Mouse (Mus musculus) gastrocnemius, postnatal 25 days (tissue): ENCODE measurements around the gene Dvl3. TPM values are rescaled to one million over a fixed set of nuclear protein-coding genes. Genes with fewer than 3 reads are reported as not detected.

Experiments
- DNase-seq: peaks from one replicate; pipeline ENCODE4 v3.0.0; 2022
- total RNA-seq, 2 experiments: library from RNA; stranded (reverse); gene quantifications; 1 replicate in 1 of 2; 2 replicates in 1 of 2; pipeline ENCODE4 v1.2.3; 2021

Dvl3 gene
- total RNA-seq, 2 experiments from 2014 or later = 26.4 to 29.1 TPM

DNA sequence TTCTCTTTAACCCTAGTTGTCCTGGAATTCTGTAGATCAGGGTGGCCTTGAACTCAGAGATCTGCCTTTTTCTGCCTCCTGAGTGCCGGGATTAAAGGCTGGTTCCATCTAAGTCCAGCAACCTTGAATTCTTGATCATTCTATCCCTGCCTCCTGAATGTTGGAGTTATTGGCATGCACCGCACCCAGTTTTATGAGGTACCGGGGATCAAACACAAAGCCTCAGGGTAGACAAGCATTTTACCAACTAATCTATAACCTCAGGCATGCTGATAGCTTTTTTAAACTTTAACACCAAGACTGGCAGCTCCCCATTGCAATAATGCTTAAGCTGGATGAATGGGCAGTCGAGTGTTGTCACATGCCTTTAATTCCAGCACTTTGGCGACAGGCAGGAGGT, 30.6 kb downstream of the Dvl3 start:
- no peak for DNase-seq

DNA sequence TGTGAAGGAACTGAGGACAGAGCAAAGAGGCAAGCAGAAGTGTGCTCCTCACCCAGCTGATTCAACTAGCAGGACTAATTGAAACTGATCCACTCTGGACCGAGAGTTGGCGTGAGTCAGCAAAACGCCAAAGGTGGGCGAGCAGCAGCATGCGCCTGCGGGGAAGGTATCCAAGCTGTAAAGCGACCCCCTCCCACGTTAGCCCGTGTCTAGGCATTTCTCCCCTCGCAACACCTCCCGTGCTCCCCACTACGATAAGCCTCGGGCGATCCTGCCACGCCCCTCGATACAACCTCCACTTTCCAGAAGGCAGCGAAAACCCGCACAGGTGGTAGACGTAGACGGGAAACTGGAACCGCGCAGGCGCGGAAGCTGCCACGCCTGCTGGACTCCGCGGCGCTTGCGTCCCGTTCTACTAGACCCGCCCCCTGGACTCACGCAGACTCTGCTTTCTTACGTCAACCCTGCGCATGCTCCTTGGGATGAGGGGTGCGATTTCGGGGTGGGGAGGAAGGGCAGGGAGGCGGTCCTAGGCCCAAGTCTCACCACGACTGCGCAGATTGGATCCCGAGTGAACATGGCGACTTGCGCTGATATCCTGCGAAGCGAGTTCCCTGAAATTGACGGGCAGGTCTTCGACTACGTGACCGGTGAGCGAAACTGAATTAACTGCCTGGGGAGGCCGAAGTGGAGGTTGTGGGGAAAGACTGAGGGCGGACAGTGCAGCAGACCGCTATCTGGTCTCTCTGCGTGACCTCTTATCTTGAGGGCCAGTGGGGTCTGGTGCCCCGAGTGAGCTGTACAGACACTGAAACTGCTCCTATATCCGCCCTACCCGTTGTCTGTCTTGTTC, 31.5 kb downstream of the Dvl3 start, which contains the start of gene Abcf3:
Gene Abcf3, plus strand, starts transcription at position 482 of the 853 bp plus-strand sequence.
- peak; percentile 98 for DNase-seq

DNA sequence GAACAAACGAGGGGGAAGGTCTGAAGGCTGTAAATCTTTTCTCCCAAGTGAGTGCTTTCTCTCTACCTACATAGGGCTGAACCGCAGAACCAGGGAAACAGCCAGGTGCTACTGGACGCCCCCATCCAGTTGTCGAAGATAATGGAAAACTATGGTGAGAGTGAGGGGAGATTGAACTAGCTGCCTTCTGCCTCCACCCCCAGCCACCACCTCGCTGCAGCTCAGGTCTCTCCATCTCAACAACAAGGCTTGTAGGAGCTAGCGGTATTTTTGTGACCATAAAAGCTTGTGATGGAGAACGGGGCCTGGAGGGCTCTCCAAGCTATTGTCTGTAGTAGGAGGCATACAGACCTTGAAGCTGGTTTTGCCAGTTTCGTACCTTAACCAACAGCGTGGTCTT, 32.4 kb downstream of the Dvl3 start:
- no peak for DNase-seq

DNA sequence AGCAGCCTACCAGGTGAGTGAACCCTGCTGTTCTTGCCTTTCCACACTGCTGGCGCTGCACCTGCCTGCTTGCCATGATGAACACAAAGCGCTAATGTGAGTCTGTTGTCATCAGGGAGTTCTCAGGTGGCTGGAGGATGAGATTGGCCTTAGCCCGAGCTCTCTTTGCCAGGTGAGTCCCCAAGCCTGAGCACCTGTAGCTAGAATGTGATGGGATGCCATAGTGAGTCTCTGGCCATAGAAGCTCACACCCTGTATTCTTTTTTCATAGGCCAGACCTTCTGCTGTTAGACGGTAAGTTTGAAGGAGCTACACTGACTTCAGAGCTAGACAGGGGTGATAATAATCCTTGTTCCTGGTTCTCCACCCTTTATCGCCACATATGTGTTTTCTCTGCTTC, 34.9 kb downstream of the Dvl3 start:
- no peak for DNase-seq

DNA sequence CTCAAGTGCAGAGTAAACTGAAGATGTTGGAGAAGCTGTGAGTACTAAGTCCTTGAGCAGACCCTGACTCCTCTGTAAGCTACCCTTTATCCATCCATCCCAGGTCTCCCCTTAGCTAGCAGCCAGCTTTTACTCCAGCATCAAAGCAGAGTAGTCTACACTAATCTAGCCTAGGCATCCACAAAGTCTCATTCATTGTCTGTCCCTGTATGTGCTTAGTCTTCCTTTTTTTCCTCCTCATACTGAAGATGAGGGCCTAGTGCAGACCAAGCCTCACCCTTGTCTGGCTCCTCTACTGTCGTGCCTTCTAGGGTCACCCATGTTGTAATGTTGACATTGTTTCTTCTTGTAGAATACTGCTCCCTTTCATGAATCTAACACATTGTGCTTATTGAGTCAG, 35.8 kb downstream of the Dvl3 start:
- DNase-seq = no peak

DNA sequence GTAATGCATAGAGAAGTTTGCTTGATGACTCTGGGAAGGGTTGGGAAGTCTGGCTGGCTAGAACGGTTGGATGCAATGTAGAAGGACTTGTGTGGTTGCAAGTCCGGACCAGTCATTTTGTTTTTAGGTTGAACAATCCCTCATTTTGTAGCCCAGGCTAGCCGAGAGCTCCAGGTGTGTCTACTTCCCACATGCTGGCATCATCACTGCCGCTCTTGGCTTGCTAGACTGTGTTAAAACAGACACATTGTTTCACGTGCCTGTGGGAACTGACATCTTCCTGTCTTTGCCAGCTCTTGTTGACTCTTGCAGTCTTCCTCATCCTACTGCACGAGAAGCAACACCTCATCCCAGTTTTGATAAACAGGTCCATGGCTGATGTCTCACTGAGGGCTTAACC, 38.2 kb downstream of the Dvl3 start:
- no peak for DNase-seq

DNA sequence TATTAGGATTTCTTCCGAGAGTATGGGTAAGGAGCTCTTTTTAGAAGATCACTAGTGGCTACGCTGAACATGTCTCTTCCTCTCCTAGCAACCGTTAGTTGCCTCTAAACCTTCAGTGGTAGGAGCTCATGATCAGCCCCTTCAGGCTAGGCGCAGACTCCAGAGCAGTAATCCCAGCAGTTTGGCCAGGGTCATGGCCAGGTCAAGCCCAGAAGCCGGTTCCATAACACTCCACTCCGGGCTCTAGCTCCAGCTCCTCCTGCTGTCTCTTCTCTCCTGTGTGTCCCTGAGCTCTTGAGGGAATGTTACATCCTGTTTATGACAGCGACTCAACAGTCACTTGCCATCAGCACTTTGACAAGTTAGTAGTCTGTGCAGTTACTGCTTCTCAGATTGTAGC, 40.6 kb downstream of the Dvl3 start:
- DNase-seq = no peak

DNA sequence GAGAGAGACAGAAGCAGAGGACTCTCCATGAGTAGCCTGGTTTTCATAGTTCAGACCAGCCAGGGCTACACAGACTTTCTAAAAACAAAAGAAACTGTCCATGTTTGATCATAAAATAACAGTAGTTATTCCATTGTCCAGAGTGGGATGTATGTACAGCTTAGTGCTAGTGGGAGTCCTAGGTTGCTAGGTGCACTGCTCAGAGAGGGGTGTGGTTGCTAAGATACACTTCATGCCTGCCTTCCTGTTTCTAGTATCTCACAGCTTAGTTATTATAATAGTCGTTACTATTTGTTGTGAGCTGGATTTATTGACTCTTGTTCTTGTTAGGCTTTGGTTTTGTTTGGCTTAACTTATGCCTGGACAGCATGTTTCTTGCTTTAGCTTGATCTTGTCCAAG, 48.3 kb downstream of the Dvl3 start:
- DNase-seq = no peak

Other genes starting within 250 kb of the Dvl3 start
- gene Parl, start 214.6 kb upstream of the Dvl3 start, total RNA-seq = 10 to 100 TPM; 59.8 to 61.3 TPM
- under 1 TPM in 1 of 2 experiments, not detected in 1; 0.64 TPM for gene Cyp2ab1, start 191.6 kb upstream of the Dvl3 start, total RNA-seq
- gene Abcc5, start 90.6 kb upstream of the Dvl3 start, total RNA-seq = 10 to 100 TPM; 51.1 to 53.5 TPM
- gene Eif2b5, start 18.2 kb upstream of the Dvl3 start, total RNA-seq = 10 to 100 TPM; 50.0 to 50.1 TPM
- 100 to 1,000 TPM; 137 to 146 TPM for gene Ap2m1, start 18.5 kb downstream of the Dvl3 start, total RNA-seq
- 10 to 100 TPM; 58.0 to 61.4 TPM for gene Abcf3, start 31.6 kb downstream of the Dvl3 start, total RNA-seq
- not detected for gene Vwa5b2, start 72.5 kb downstream of the Dvl3 start, total RNA-seq
- 1 to 10 TPM; 5.1 to 5.7 TPM for gene Eef1akmt4, start 94.6 kb downstream of the Dvl3 start, total RNA-seq
- gene Gm49333, start 94.6 kb downstream of the Dvl3 start, total RNA-seq = not detected
- gene Alg3, start 94.8 kb downstream of the Dvl3 start, total RNA-seq = 10 to 100 TPM; 10.9 to 16.8 TPM
- 1 to 10 TPM; 1.2 to 1.6 TPM for gene Camk2n2, start 104.3 kb downstream of the Dvl3 start, total RNA-seq
- gene Ece2, start 112.8 kb downstream of the Dvl3 start, total RNA-seq = under 1 TPM; 0.13 to 0.32 TPM
- gene Psmd2, start 134.7 kb downstream of the Dvl3 start, total RNA-seq = 100 to 1,000 TPM; 177 to 187 TPM
- 100 to 1,000 TPM; 356 to 390 TPM for gene Eif4g1, start 151.3 kb downstream of the Dvl3 start, total RNA-seq
- gene Fam131a, start 176.3 kb downstream of the Dvl3 start, total RNA-seq = 10 to 100 TPM; 31.5 to 57.0 TPM
- gene Polr2h, start 200.7 kb downstream of the Dvl3 start, total RNA-seq = 1 to 10 TPM; 8.2 to 8.3 TPM
- gene Clcn2, start 200.8 kb downstream of the Dvl3 start, total RNA-seq = 1 to 10 TPM; 2.0 to 3.2 TPM
- gene Chrd, start 216.1 kb downstream of the Dvl3 start, total RNA-seq = 1 to 10 TPM; 3.2 to 3.6 TPM
- 1 to 10 TPM; 2.1 to 3.0 TPM for gene Thpo, start 217.5 kb downstream of the Dvl3 start, total RNA-seq